Mouse (Mus musculus): Measurements from ENCODE around the gene Top2a. TPM values are rescaled to one million over a fixed set of nuclear protein-coding genes. Genes with fewer than 3 reads are reported as not detected.
A peak's percentile ranks its signal among the peaks of the same experiment; 100 is the strongest.

Top2a gene
- polyA plus RNA-seq, 1 experiment from 2014 or later, result 238 TPM

DNA sequence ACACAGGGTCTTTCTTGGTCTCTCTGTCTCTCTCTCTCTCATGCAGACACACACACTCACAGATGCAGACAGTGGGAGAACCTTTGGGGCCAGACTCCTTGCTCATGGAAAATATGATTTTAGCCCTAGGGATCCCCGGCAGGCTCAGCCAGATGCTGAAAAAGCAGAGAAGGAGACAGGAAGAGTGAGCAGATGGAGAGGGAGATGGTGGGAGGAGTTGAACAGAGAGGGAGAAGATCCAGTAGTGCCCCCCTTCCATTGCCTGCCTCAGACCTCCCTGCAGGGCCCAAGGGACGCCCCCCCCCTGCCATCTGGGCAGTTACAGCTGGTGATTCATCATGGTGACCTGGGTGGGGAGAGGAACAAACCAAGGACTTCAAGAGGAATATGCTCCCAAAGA, 23.7 kb upstream of the Top2a start:
- no peak overlapping the region for H3K4me3 ChIP-seq
- peaks cover 64% of the 10 kb centered on the region for H3K36me3 ChIP-seq
- no peaks in the 10 kb centered on the region for H3K9me3 ChIP-seq
- peak overlapping the region; percentile 69 for H3K27ac ChIP-seq
- WGBS, result 59% methylated on average over 2 of the region's 2 CpGs
- DNase-seq (ENCODE audit: low spot score), result no peak
- H3K4me1 ChIP-seq, result peaks cover 56% of the 10 kb centered on the region
- H3K27me3 ChIP-seq (ENCODE audit: insufficient read depth, poor library complexity, severe bottlenecking), result no peaks in the 10 kb centered on the region

DNA sequence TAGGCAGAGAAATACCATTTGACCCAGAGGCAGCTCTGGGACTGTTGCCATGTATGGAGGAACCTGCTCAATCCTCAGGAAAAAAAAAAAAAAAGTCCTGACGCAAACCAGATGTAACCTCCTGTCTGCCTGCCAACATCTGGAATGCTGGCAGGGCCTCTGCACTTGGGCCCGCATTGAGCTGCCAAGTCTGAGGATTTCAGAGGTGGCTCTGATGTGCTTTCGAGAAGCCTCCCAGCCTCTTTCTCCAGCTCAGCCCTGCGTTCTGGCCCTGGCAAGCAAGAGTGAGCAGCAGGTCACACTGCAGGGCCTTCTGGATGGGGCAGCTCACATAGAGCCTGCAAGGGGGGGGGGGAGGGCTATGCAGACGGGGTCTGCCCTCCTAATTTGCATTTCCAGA, 23.1 kb upstream of the Top2a start:
- Histone ChIP-seq H3K4me3 (peak overlapping the region; percentile 32; the same call in 1 of the 2 replicates), H3K27me3 (ENCODE audit: insufficient read depth, poor library complexity, severe bottlenecking) (no peaks in the 10 kb centered on the region), H3K36me3 (peaks cover 59% of the 10 kb centered on the region), H3K9me3 (no peaks in the 10 kb centered on the region), H3K27ac (peak overlapping the region; percentile 69), H3K4me1 (peaks cover 56% of the 10 kb centered on the region)
- 18% methylated on average over 5 of the region's 5 CpGs for WGBS
- no peak for DNase-seq (ENCODE audit: low spot score)

- DNase-seq (ENCODE audit: low spot score), result no peak
- WGBS, result 69% methylated on average over 12 of the region's 12 CpGs
- H3K36me3 ChIP-seq, result peaks cover 41% of the 10 kb centered on the region
- 0 out of 2 replicates have a peak overlapping the region, but pooled peaks have one; percentile 13 for H3K27ac ChIP-seq
- H3K4me1 ChIP-seq, result peaks cover 68% of the 10 kb centered on the region
- H3K27me3 ChIP-seq (ENCODE audit: insufficient read depth, poor library complexity, severe bottlenecking), result 0 out of 2 replicates have a peak, but pooled peaks cover 5% of the 10 kb centered on the region
- H3K9me3 ChIP-seq, result no peaks in the 10 kb centered on the region
- peak overlapping the region; percentile 38 for H3K4me3 ChIP-seq
Measured at GRCm38 (mm10) chr11:99045159-99045889, 21.3 kb upstream of the Top2a start.

GRCm38 (mm10) chr11:99044306-99044705, 20.3 kb upstream of the Top2a start:
- Histone ChIP-seq H3K27ac (0 out of 2 replicates have a peak overlapping the region, but pooled peaks have one; percentile 13), H3K4me1 (peaks cover 72% of the 10 kb centered on the region), H3K36me3 (peaks cover 32% of the 10 kb centered on the region), H3K9me3 (no peaks in the 10 kb centered on the region), H3K27me3 (ENCODE audit: insufficient read depth, poor library complexity, severe bottlenecking) (0 out of 2 replicates have a peak, but pooled peaks cover 6% of the 10 kb centered on the region), H3K4me3 (peak overlapping the region; percentile 84; the same call in 1 of the 2 replicates)
- 77% methylated on average over 5 of the region's 5 CpGs for WGBS
- no peak for DNase-seq (ENCODE audit: low spot score)

DNA sequence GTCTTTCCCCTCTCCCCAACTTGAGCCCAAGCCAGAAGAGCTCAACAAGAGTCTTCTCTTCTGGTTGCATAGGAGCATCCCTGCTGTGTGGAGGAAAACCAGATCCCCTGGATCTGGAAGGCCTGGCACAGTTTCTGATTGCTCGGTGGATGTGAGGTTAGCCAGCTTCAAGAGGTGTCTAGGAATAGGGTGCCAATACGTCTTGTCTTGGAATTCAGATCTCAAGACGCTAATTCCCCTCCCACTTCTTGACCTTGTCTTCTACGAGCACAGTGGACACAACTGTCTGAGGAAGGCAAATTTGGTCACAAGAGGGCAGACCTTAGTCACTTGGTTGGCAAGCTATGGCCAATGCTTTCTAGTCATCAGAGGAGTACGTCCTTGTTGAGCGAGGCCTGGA, 19.6 kb upstream of the Top2a start:
- WGBS, result 71% methylated on average over 6 of the region's 6 CpGs
- DNase-seq (ENCODE audit: low spot score), result no peak
- 0 out of 2 replicates have a peak, but pooled peaks cover 8% of the 10 kb centered on the region for H3K27me3 ChIP-seq (ENCODE audit: insufficient read depth, poor library complexity, severe bottlenecking)
- H3K4me1 ChIP-seq, result peaks cover 72% of the 10 kb centered on the region
- peak overlapping the region; percentile 84 for H3K4me3 ChIP-seq
- peaks cover 25% of the 10 kb centered on the region for H3K36me3 ChIP-seq
- no peak overlapping the region; the same call in 1 of the 2 replicates for H3K27ac ChIP-seq
- no peaks in the 10 kb centered on the region for H3K9me3 ChIP-seq

GRCm38 (mm10) chr11:99042834-99043431, 18.9 kb upstream of the Top2a start:
- peaks cover 70% of the 10 kb centered on the region for H3K4me1 ChIP-seq
- H3K36me3 ChIP-seq, result peaks cover 18% of the 10 kb centered on the region
- 26% methylated on average over 12 of the region's 12 CpGs for WGBS
- no peaks in the 10 kb centered on the region for H3K9me3 ChIP-seq
- no peak for DNase-seq (ENCODE audit: low spot score)
- peak overlapping the region; percentile 84 for H3K4me3 ChIP-seq
- peak overlapping the region; percentile 97 for H3K27ac ChIP-seq
- H3K27me3 ChIP-seq (ENCODE audit: insufficient read depth, poor library complexity, severe bottlenecking), result 0 out of 2 replicates have a peak, but pooled peaks cover 8% of the 10 kb centered on the region

DNA sequence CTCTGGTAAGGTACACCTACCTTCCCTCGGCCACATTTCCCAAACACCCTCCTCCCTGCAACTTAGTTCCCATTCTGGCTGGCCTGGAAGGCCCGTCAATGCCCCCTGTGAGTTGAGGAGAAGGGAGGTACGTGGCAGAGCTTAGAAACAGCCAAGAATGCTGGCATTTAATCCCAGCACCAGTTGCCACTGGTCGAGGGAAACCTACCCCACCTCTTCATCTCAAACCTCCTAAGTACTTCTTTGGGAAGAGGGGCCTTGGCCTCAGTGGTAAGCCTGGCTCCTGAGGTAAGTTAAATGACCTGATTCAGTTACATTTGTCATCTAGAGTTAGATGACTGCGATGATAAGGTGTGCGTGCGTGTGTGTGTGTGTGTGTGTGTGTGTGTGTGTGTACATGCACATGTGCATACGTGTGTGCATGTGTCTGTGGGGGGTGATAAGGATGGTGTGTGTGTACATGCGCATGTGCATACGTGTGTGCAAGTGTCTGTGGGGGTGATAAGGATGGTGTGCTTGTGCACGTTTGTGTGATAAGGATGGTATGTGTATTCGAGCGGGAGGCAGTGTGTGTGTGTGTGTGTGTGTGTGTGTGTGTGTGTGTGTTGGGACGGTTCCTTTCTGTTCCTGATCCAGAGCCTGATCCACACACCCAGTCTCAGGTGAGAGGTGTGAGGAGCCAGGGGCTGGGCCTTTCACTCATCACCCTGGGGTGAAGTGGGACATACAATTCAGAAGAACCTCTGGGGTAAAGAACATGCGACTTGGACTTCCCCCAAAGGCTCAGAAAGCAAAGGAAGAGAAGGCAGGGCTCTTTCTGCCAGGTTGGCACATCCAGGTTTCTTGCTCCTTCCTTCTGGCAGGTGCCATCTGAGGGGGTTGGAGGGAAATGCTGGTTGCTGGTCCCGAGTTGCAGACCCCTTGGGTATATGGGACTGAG, 18.1 kb upstream of the Top2a start:
- H3K4me3 ChIP-seq, result peak overlapping the region; percentile 84
- H3K36me3 ChIP-seq, result peaks cover 12% of the 10 kb centered on the region; the same call in 1 of the 2 replicates
- peaks cover 62% of the 10 kb centered on the region for H3K4me1 ChIP-seq
- 0 out of 2 replicates have a peak, but pooled peaks cover 8% of the 10 kb centered on the region for H3K27me3 ChIP-seq (ENCODE audit: insufficient read depth, poor library complexity, severe bottlenecking)
- H3K27ac ChIP-seq, result peak overlapping the region; percentile 97
- no peak for DNase-seq (ENCODE audit: low spot score)
- no peaks in the 10 kb centered on the region for H3K9me3 ChIP-seq
- 37% methylated on average over 16 of the region's 16 CpGs for WGBS

- Histone ChIP-seq H3K27me3 (ENCODE audit: insufficient read depth, poor library complexity, severe bottlenecking) (0 out of 2 replicates have a peak, but pooled peaks cover 8% of the 10 kb centered on the region), H3K9me3 (no peaks in the 10 kb centered on the region), H3K27ac (peak within 1 kb of the TSS; percentile 97), H3K4me3 (peak within 1 kb of the TSS; percentile 84), H3K36me3 (peaks cover 12% of the 10 kb centered on the region; the same call in 1 of the 2 replicates), H3K4me1 (peaks cover 56% of the 10 kb centered on the region)
- 1% methylated on average over 63 of the region's 63 CpGs for WGBS
- peak; percentile 85 for DNase-seq (ENCODE audit: low spot score)
Measured at GRCm38 (mm10) chr11:99041051-99041729, 17.2 kb upstream of the Top2a start, which contains the start of gene Igfbp4. TSS of gene Igfbp4 (plus strand) at chr11:99041244.

GRCm38 (mm10) chr11:99040346-99040974, 16.5 kb upstream of the Top2a start:
- Histone ChIP-seq H3K4me3 (peak overlapping the region; percentile 84), H3K36me3 (peaks cover 12% of the 10 kb centered on the region; the same call in 1 of the 2 replicates), H3K4me1 (peaks cover 50% of the 10 kb centered on the region), H3K27me3 (ENCODE audit: insufficient read depth, poor library complexity, severe bottlenecking) (0 out of 2 replicates have a peak, but pooled peaks cover 8% of the 10 kb centered on the region), H3K9me3 (no peaks in the 10 kb centered on the region), H3K27ac (peak overlapping the region; percentile 97)
- WGBS, result 2% methylated on average over 17 of the region's 17 CpGs
- DNase-seq (ENCODE audit: low spot score), result no peak

DNA sequence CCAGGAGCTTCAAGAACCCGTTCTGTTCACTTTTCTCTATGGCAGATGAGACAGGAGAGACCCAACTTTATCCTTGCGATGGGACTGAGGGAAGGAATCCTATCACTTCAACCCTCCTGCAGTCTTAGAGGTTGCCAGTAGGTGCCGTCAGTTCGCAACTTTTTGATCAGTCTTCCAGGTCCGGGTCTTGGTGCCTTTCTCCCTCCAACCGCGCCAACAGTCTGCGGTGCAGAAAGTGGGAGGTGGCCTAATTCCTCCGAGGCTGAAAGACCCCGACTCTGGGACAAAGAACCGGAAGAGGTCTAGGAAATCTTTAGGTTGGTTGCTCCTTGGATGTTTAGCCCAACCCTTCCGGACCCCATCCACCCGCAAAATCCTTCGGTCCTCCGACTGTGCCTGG, 15.8 kb upstream of the Top2a start:
- Histone ChIP-seq H3K4me1 (peaks cover 43% of the 10 kb centered on the region), H3K27ac (peak overlapping the region; percentile 97), H3K27me3 (ENCODE audit: insufficient read depth, poor library complexity, severe bottlenecking) (0 out of 2 replicates have a peak, but pooled peaks cover 8% of the 10 kb centered on the region), H3K9me3 (no peaks in the 10 kb centered on the region), H3K4me3 (peak overlapping the region; percentile 84), H3K36me3 (0 out of 2 replicates have a peak, but pooled peaks cover 6% of the 10 kb centered on the region)
- WGBS, result under 1% methylated on average over 15 of the region's 15 CpGs
- peak; percentile 93 for DNase-seq (ENCODE audit: low spot score)

- 43% methylated on average over 6 of the region's 6 CpGs for WGBS
- peaks cover 9% of the 10 kb centered on the region; the same call in 1 of the 2 replicates for H3K27me3 ChIP-seq (ENCODE audit: insufficient read depth, poor library complexity, severe bottlenecking)
- H3K4me1 ChIP-seq, result peaks cover 20% of the 10 kb centered on the region
- no peak overlapping the region for H3K27ac ChIP-seq
- no peak overlapping the region for H3K4me3 ChIP-seq
- H3K9me3 ChIP-seq, result no peaks in the 10 kb centered on the region
- DNase-seq (ENCODE audit: low spot score), result no peak
- H3K36me3 ChIP-seq, result no peaks in the 10 kb centered on the region
Measured at GRCm38 (mm10) chr11:99036254-99036653, 12.3 kb upstream of the Top2a start.
